Mouse (Mus musculus) MEL (cell line): ENCODE results near the gene Slc4a11. TPM values are rescaled to one million over a fixed set of nuclear protein-coding genes. Genes with fewer than 3 reads are reported as not detected.

ENCODE experiments used
- DNase-seq: peaks from one replicate; pipeline ENCODE4 v3.0.0; 2011; ENCODE audit warnings: low read depth, low spot score
- H3K27ac ChIP-seq: 2 replicates; pipeline ENCODE4 v1.5.1; 2012; ENCODE audit warnings: low read depth, mild to moderate bottlenecking, control low read depth, low read length, moderate library complexity; ENCODE audit not compliant: control insufficient read depth
- H3K27me3 ChIP-seq, 2 experiments: fragments of 150-350 bp in 1 of 2; sonication (generic) in 1 of 2; 2 replicates each; pipeline ENCODE4 v1.6.1; 2012; ENCODE audit warnings: low read length in 2 of 2, mild to moderate bottlenecking in 2 of 2, improper control_type of control experiment in 1 of 2, moderate library complexity in 1 of 2; ENCODE audit not compliant: insufficient read depth in 2 of 2, control insufficient read depth in 1 of 2
- H3K36me3 ChIP-seq, 2 experiments: 2 replicates each; pipeline ENCODE4 v1.6.1; 2012 to 2014; ENCODE audit warnings: low read length in 2 of 2, improper control_type of control experiment in 1 of 2, inconsistent platforms in 1 of 2, mild to moderate bottlenecking in 1 of 2; ENCODE audit not compliant: insufficient read depth in 2 of 2, control insufficient read depth in 1 of 2
- H3K4me1 ChIP-seq, 2 experiments: fragments of 150-350 bp in 1 of 2; sonication (generic) in 1 of 2; 2 replicates each; pipeline ENCODE4 v1.6.1; 2012; ENCODE audit warnings: low read length in 2 of 2, improper control_type of control experiment in 1 of 2, mild to moderate bottlenecking in 1 of 2; ENCODE audit not compliant: insufficient read depth in 2 of 2, control insufficient read depth in 1 of 2
- H3K4me3 ChIP-seq, 2 experiments: fragments of 150-350 bp in 1 of 2; sonication (generic) in 1 of 2; 2 replicates each; pipeline ENCODE4 v1.5.1; 2012; ENCODE audit warnings: low read depth in 2 of 2, low read length in 2 of 2, mild to moderate bottlenecking in 2 of 2, moderate library complexity in 2 of 2, control low read depth in 1 of 2, improper control_type of control experiment in 1 of 2; ENCODE audit not compliant: control insufficient read depth in 1 of 2, insufficient read depth in 1 of 2
- H3K79me2 ChIP-seq: 2 replicates; pipeline ENCODE4 v1.6.1; 2012; ENCODE audit warnings: mild to moderate bottlenecking, low read length, moderate library complexity; ENCODE audit not compliant: control insufficient read depth, poor library complexity, insufficient read depth
- H3K9ac ChIP-seq: 2 replicates; pipeline ENCODE4 v1.6.1; 2012; ENCODE audit warnings: low read depth, mild to moderate bottlenecking, control low read depth, low read length, moderate library complexity; ENCODE audit not compliant: control insufficient read depth, poor library complexity, severe bottlenecking
- H3K9me3 ChIP-seq: fragments of 150-350 bp; sonication (generic); replicated peaks from 2 replicates; pipeline ENCODE4 v1.6.1; 2012; ENCODE audit warnings: mild to moderate bottlenecking, low read length, improper control_type of control experiment, moderate library complexity; ENCODE audit not compliant: insufficient read depth
- BHLHE40 ChIP-seq: IDR thresholded peaks from 2 replicates; pipeline ENCODE4 v1.6.1; 2012; ENCODE audit warnings: low read depth, mild to moderate bottlenecking, inconsistent platforms, low read length, improper control_type of control experiment, borderline replicate concordance
- CHD1 ChIP-seq: IDR thresholded peaks from 2 replicates; pipeline ENCODE4 v1.6.1; 2012; ENCODE audit warnings: low read depth, mild to moderate bottlenecking, inconsistent platforms, low read length, improper control_type of control experiment
- CHD2 ChIP-seq: IDR thresholded peaks from 2 replicates; pipeline ENCODE4 v1.6.1; 2011; ENCODE audit warnings: low read length, improper control_type of control experiment
- CTCF ChIP-seq, 3 experiments: IDR thresholded peaks in 2 of 3; conservative IDR thresholded peaks in 1 of 3; 2 replicates each; pipeline ENCODE4 v1.5.1; 2011 to 2012; ENCODE audit warnings: low read length in 3 of 3, low read depth in 2 of 3, mild to moderate bottlenecking in 2 of 3, improper control_type of control experiment in 1 of 3, inconsistent platforms in 1 of 3, mixed read lengths in 1 of 3, moderate library complexity in 1 of 3; ENCODE audit not compliant: control insufficient read depth in 1 of 3, insufficient read depth in 1 of 3, poor library complexity in 1 of 3, severe bottlenecking in 1 of 3
- E2F4 ChIP-seq: IDR thresholded peaks from 2 replicates; pipeline ENCODE4 v1.6.1; 2011; ENCODE audit warnings: low read depth, low read length, improper control_type of control experiment, borderline replicate concordance
- ELF1 ChIP-seq: IDR thresholded peaks from 2 replicates; pipeline ENCODE4 v1.6.1; 2014; ENCODE audit warnings: low read depth, mild to moderate bottlenecking, inconsistent platforms, low read length, improper control_type of control experiment, moderate library complexity
- EP300 ChIP-seq, 2 experiments: IDR thresholded peaks; 2 replicates each; pipeline ENCODE4 v1.6.1; 2011; ENCODE audit warnings: improper control_type of control experiment in 2 of 2, low read length in 2 of 2, low read depth in 1 of 2, mild to moderate bottlenecking in 1 of 2
- ETS1 ChIP-seq: IDR thresholded peaks from 2 replicates; pipeline ENCODE4 v1.6.1; 2012; ENCODE audit warnings: low read depth, mild to moderate bottlenecking, inconsistent platforms, low read length, improper control_type of control experiment, moderate library complexity
- GABPA ChIP-seq: IDR thresholded peaks from 2 replicates; pipeline ENCODE4 v1.6.1; 2012; ENCODE audit warnings: low read depth, mild to moderate bottlenecking, inconsistent platforms, low read length, improper control_type of control experiment, moderate library complexity
- HCFC1 ChIP-seq: IDR thresholded peaks from 2 replicates; pipeline ENCODE4 v1.6.1; 2012; ENCODE audit warnings: low read depth, mild to moderate bottlenecking, inconsistent platforms, low read length, improper control_type of control experiment, moderate library complexity
- JUND ChIP-seq: IDR thresholded peaks from 2 replicates; pipeline ENCODE4 v1.6.1; 2011; ENCODE audit warnings: low read depth, mild to moderate bottlenecking, improper control_type of control experiment, low read length
- KAT2A ChIP-seq: conservative IDR thresholded peaks from 2 replicates; pipeline ENCODE4 v1.6.1; 2012; ENCODE audit warnings: low read depth, low read length, improper control_type of control experiment, inconsistent platforms
- MAX ChIP-seq: IDR thresholded peaks from 2 replicates; pipeline ENCODE4 v1.6.1; 2011; ENCODE audit warnings: low read length, improper control_type of control experiment
- MAZ ChIP-seq: IDR thresholded peaks from 2 replicates; pipeline ENCODE4 v1.6.1; 2012; ENCODE audit warnings: low read depth, mild to moderate bottlenecking, inconsistent platforms, low read length, improper control_type of control experiment
- MEF2A ChIP-seq: IDR thresholded peaks from 2 replicates; pipeline ENCODE4 v1.6.1; 2014; ENCODE audit warnings: low read depth, mild to moderate bottlenecking, inconsistent platforms, low read length, improper control_type of control experiment; ENCODE audit not compliant: poor library complexity, insufficient replicate concordance, severe bottlenecking; ENCODE audit errors: extremely low read depth
- MXI1 ChIP-seq: IDR thresholded peaks from 2 replicates; pipeline ENCODE4 v1.6.1; 2011; ENCODE audit warnings: mild to moderate bottlenecking, low read depth, low read length, improper control_type of control experiment
- MYB ChIP-seq: IDR thresholded peaks from 2 replicates; pipeline ENCODE4 v1.6.1; 2011; ENCODE audit warnings: mild to moderate bottlenecking, low read depth, low read length, improper control_type of control experiment
- MYC ChIP-seq: IDR thresholded peaks from 2 replicates; pipeline ENCODE4 v1.6.1; 2011; ENCODE audit warnings: low read depth, mild to moderate bottlenecking, low read length, improper control_type of control experiment, moderate library complexity
- NELFE ChIP-seq: IDR thresholded peaks from 2 replicates; pipeline ENCODE4 v1.6.1; 2011; ENCODE audit warnings: low read depth, low read length, improper control_type of control experiment
- NRF1 ChIP-seq: IDR thresholded peaks from 2 replicates; pipeline ENCODE4 v1.6.1; 2014; ENCODE audit warnings: low read depth, mild to moderate bottlenecking, inconsistent platforms, low read length, improper control_type of control experiment, moderate library complexity; ENCODE audit not compliant: poor library complexity, insufficient read depth, severe bottlenecking
- POLR2A ChIP-seq, 2 experiments: IDR thresholded peaks; 2 replicates each; pipeline ENCODE4 v1.6.1; 2011 to 2012; ENCODE audit warnings: low read length in 2 of 2, mild to moderate bottlenecking in 2 of 2, control low read depth in 1 of 2, improper control_type of control experiment in 1 of 2, low read depth in 1 of 2, moderate library complexity in 1 of 2; ENCODE audit not compliant: control insufficient read depth in 1 of 2, insufficient read depth in 1 of 2, poor library complexity in 1 of 2
- POLR2AphosphoS2 ChIP-seq: IDR thresholded peaks from 2 replicates; pipeline ENCODE4 v1.6.1; 2011; ENCODE audit warnings: low read length, improper control_type of control experiment
- POLR2AphosphoS5 ChIP-seq: IDR thresholded peaks from 2 replicates; pipeline ENCODE4 v1.6.1; 2012; ENCODE audit warnings: low read depth, borderline replicate concordance, mild to moderate bottlenecking, inconsistent platforms, low read length, moderate library complexity, mixed read lengths
- RAD21 ChIP-seq: IDR thresholded peaks from 2 replicates; pipeline ENCODE4 v1.6.1; 2011; ENCODE audit warnings: mild to moderate bottlenecking, low read depth, low read length, improper control_type of control experiment
- RCOR1 ChIP-seq: IDR thresholded peaks from 2 replicates; pipeline ENCODE4 v1.6.1; 2012; ENCODE audit warnings: low read depth, mild to moderate bottlenecking, inconsistent platforms, low read length, improper control_type of control experiment
- SIN3A ChIP-seq: IDR thresholded peaks from 2 replicates; pipeline ENCODE4 v1.6.1; 2012; ENCODE audit warnings: low read length, improper control_type of control experiment, inconsistent platforms
- SMC3 ChIP-seq: IDR thresholded peaks from 2 replicates; pipeline ENCODE4 v1.6.1; 2011; ENCODE audit warnings: low read depth, low read length, improper control_type of control experiment
- TAL1 ChIP-seq: IDR thresholded peaks from 2 replicates; pipeline ENCODE4 v1.6.1; 2012; ENCODE audit warnings: mild to moderate bottlenecking, inconsistent platforms, low read length, moderate library complexity, mixed read lengths
- TBP ChIP-seq: IDR thresholded peaks from 2 replicates; pipeline ENCODE4 v1.8.0; 2011; ENCODE audit warnings: low read depth, low read length, improper control_type of control experiment
- TCF12 ChIP-seq: IDR thresholded peaks from 2 replicates; pipeline ENCODE4 v1.6.1; 2014; ENCODE audit warnings: low read depth, mild to moderate bottlenecking, inconsistent platforms, low read length, improper control_type of control experiment, moderate library complexity
- UBTF ChIP-seq: IDR thresholded peaks from 2 replicates; pipeline ENCODE4 v1.6.1; 2012; ENCODE audit warnings: low read depth, mild to moderate bottlenecking, inconsistent platforms, low read length, improper control_type of control experiment, moderate library complexity, borderline replicate concordance; ENCODE audit not compliant: insufficient read depth
- USF1 ChIP-seq: IDR thresholded peaks from 2 replicates; pipeline ENCODE4 v1.6.1; 2014; ENCODE audit warnings: low read depth, mild to moderate bottlenecking, inconsistent platforms, low read length, improper control_type of control experiment, moderate library complexity
- USF2 ChIP-seq, 2 experiments: IDR thresholded peaks; 2 replicates each; pipeline ENCODE4 v1.6.1; 2011 to 2012; ENCODE audit warnings: improper control_type of control experiment in 2 of 2, low read length in 2 of 2, borderline replicate concordance in 1 of 2, inconsistent platforms in 1 of 2, low read depth in 1 of 2, mild to moderate bottlenecking in 1 of 2; ENCODE audit not compliant: insufficient read depth in 1 of 2
- ZC3H11A ChIP-seq: IDR thresholded peaks from 2 replicates; pipeline ENCODE4 v1.6.1; 2012; ENCODE audit warnings: low read depth, mild to moderate bottlenecking, inconsistent platforms, low read length, improper control_type of control experiment
- ZKSCAN1 ChIP-seq: IDR thresholded peaks from 2 replicates; pipeline ENCODE4 v1.6.1; 2012; ENCODE audit warnings: low read depth, mild to moderate bottlenecking, inconsistent platforms, low read length, improper control_type of control experiment, moderate library complexity
- ZMIZ1 ChIP-seq: IDR thresholded peaks from 2 replicates; pipeline ENCODE4 v1.6.1; 2012; ENCODE audit warnings: low read depth, mild to moderate bottlenecking, inconsistent platforms, low read length, improper control_type of control experiment, moderate library complexity
- ZNF384 ChIP-seq: IDR thresholded peaks from 2 replicates; pipeline ENCODE4 v1.6.1; 2012; ENCODE audit warnings: low read depth, mild to moderate bottlenecking, inconsistent platforms, low read length, improper control_type of control experiment
- polyA plus RNA-seq, 2 experiments: library from polyadenylated mRNA; stranded (reverse) in 1 of 2; unstranded in 1 of 2; fragments of >175 nt in 1 of 2; fragments of >200 nt in 1 of 2; gene quantifications; 2 replicates each; pipeline versions ENCODE4 v1.2.1 to v1.2.4; 2012; ENCODE audit warnings: low replicate concordance in 2 of 2, low read depth in 1 of 2; ENCODE audit not compliant: insufficient read length in 2 of 2, insufficient read depth in 1 of 2, missing spikeins in 1 of 2
- total RNA-seq: library from RNA; depleted of rRNA; stranded (reverse); fragments of 300-350 nt; gene quantifications from 2 replicates; pipeline ENCODE4 v1.2.3, GENCODE M21; 2012

The Slc4a11 gene
- total and polyA plus RNA-seq, 3 experiments: 0.31 to 1.6 TPM; not detected in 1

DNA sequence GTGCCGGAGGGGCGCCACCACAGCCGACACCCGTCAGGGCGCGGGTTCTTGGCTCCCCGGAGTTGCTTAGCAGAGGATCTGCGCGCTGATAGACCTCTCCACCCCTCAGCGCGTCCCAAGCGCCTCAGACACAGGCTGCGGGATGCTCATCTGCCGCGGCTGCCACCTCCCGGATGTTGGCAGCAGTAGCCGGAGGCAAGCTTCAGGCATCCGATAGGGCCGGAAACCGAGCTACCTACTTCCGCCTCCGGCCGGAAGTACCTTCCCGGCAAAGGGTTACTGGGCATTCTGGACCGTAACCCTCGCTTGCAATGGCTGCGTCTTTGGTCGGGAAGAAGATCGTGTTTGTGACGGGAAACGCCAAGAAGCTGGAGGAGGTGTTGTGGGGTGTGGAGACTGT is 29.8 kb downstream of the Slc4a11 start, which contains the start of gene Itpa:
Itpa (plus strand) TSS at position 52 of the 400 bp plus-strand sequence.
- no peaks in the 10 kb centered on the region for H3K27me3 ChIP-seq
- peaks cover 2 to 21% of the 10 kb centered on the region in 2 experiments; a peak in 3 of 4 replicates for H3K36me3 ChIP-seq
- peaks cover 36% of the 10 kb centered on the region for H3K79me2 ChIP-seq
- peak within 1 kb of the TSS; percentile 82 to 92 for H3K4me3 ChIP-seq
- no peaks in the 10 kb centered on the region for H3K9me3 ChIP-seq
- H3K9ac ChIP-seq: peak within 1 kb of the TSS; percentile 89
- peak; percentile 97 for DNase-seq
- peaks cover 2 to 27% of the 10 kb centered on the region in 2 experiments for H3K4me1 ChIP-seq
- H3K27ac ChIP-seq: peak within 1 kb of the TSS; percentile 82
- TF ChIP-seq ETS1 (no peak), MAZ (peak; percentile 59; the same call in 1 of the 2 replicates), POLR2A (IDR thresholded peaks at IDR 0.05; ENCODE audit: control insufficient read depth in 1 of 2, insufficient read depth in 1 of 2, low read depth in 1 of 2, low read length in 2 of 2, poor library complexity in 1 of 2) (peak; percentile 88 to 98), ZC3H11A (no peak), USF1 (no peak), MAX (peak; percentile 70), KAT2A (no peak; the same call in 1 of the 2 replicates), NRF1 (no peak), USF2 (IDR thresholded peaks at IDR 0.05; ENCODE audit: borderline replicate concordance in 1 of 2, insufficient read depth in 1 of 2, low read depth in 1 of 2, low read length in 2 of 2) (no peak), ZKSCAN1 (no peak), BHLHE40 (no peak), POLR2AphosphoS2 (peak; percentile 80), POLR2AphosphoS5 (no peak), ZNF384 (no peak), MEF2A (no peak), EP300 (IDR thresholded peaks at IDR 0.05; ENCODE audit: low read depth in 1 of 2, low read length in 2 of 2) (no peak), JUND (no peak), TAL1 (no peak), MXI1 (peak; percentile 46; the same call in 1 of the 2 replicates), ELF1 (peak; percentile 86), MYB (no peak), MYC (no peak), GABPA (no peak), UBTF (0 out of 2 replicates have a peak, but pooled peaks have one; percentile 39), SMC3 (peak; percentile 49), TBP (peak; percentile 87), TCF12 (peak; percentile 59; the same call in 1 of the 2 replicates), RAD21 (peak; percentile 32), CTCF (IDR thresholded peaks at IDR 0.05 in 2 of 3, conservative IDR thresholded peaks at IDR 0.05 in 1 of 3; ENCODE audit: control insufficient read depth in 1 of 3, insufficient read depth in 1 of 3, low read depth in 2 of 3, low read length in 3 of 3, poor library complexity in 1 of 3, severe bottlenecking in 1 of 3) (peak in 2 of 3 experiments; percentile 56 to 58; a peak in 4 of 6 replicates), NELFE (peak; percentile 91), ZMIZ1 (peak; percentile 62; the same call in 1 of the 2 replicates), E2F4 (no peak), HCFC1 (peak; percentile 85), SIN3A (peak; percentile 77; the same call in 1 of the 2 replicates), CHD1 (no peak), CHD2 (no peak), RCOR1 (peak; percentile 50; the same call in 1 of the 2 replicates)
